Mouse (Mus musculus) heart, embryonic 11.5 days (tissue): ENCODE measurements around the gene Ccnt1. TPM values are rescaled to one million over a fixed set of nuclear protein-coding genes. Genes with fewer than 3 reads are reported as not detected.
"Not testable (repeated sequence)": the region's sequence is repeated elsewhere in the genome, so short reads cannot be mapped to it uniquely, and the experiment has no call there.

Experiments
- ATAC-seq: fragments of 200-750 bp; cut with Nextera tagmentation; replicated peaks from 2 replicates; pipeline ENCODE4 v1.8.0; 2017; ENCODE audit warnings: moderate library complexity; ENCODE audit not compliant: insufficient number of reproducible peaks, low FRiP score, low TSS enrichment
- H3K27ac ChIP-seq: fragments of 300-500 bp; sonication (generic); 2 replicates; pipeline ENCODE4 v1.5.1; 2014; ENCODE audit warnings: mild to moderate bottlenecking, low read depth, low read length
- H3K27me3 ChIP-seq: fragments of 300-500 bp; sonication (generic); 2 replicates; pipeline ENCODE4 v1.6.1; 2014; ENCODE audit warnings: mild to moderate bottlenecking, low read length, mixed read lengths; ENCODE audit not compliant: control insufficient read depth, insufficient read depth
- H3K36me3 ChIP-seq: fragments of 300-500 bp; sonication (generic); 2 replicates; pipeline ENCODE4 v1.6.1; 2014; ENCODE audit warnings: mild to moderate bottlenecking, low read length, moderate library complexity, mixed read lengths; ENCODE audit not compliant: control insufficient read depth, insufficient read depth
- H3K4me1 ChIP-seq: fragments of 300-500 bp; sonication (generic); 2 replicates; pipeline ENCODE4 v1.6.1; 2014; ENCODE audit warnings: low read length; ENCODE audit not compliant: control insufficient read depth, insufficient read depth
- H3K4me2 ChIP-seq: fragments of 300-500 bp; sonication (generic); 2 replicates; pipeline ENCODE4 v1.6.1; 2014; ENCODE audit warnings: mild to moderate bottlenecking, moderate library complexity
- H3K4me3 ChIP-seq: fragments of 300-500 bp; sonication (generic); 2 replicates; pipeline ENCODE4 v1.5.1; 2014; ENCODE audit warnings: low read depth, low read length
- H3K9ac ChIP-seq: fragments of 300-500 bp; sonication (generic); 2 replicates; pipeline ENCODE4 v1.6.1; 2014; ENCODE audit warnings: mild to moderate bottlenecking, low read depth, low read length, moderate library complexity
- H3K9me3 ChIP-seq: fragments of 300-500 bp; sonication (generic); replicated peaks from 2 replicates; pipeline ENCODE4 v1.6.1; 2016; ENCODE audit warnings: low read length; ENCODE audit not compliant: control insufficient read depth
- WGBS: fragments of 180-500 bp; shearing (Covaris S2); extraction: QIAGEN DNeasy Blood & Tissue Kit; methylation state at CpG from one replicate; pipeline ENCODE4 v1.1.7; 2014; ENCODE audit not compliant: insufficient replicate concordance; 5-methylcytosine and 5-hydroxymethylcytosine counted together
- polyA plus RNA-seq: library from polyadenylated mRNA; unstranded; fragments of >200 nt; fragmentation: Nextera tagmentation; extraction: Ambion mirVana; gene quantifications from 2 replicates; pipeline ENCODE4 v1.2.1, GENCODE M21; 2014

Ccnt1 gene
- polyA plus RNA-seq, 1 experiment from 2014 or later = 42.3 TPM

DNA sequence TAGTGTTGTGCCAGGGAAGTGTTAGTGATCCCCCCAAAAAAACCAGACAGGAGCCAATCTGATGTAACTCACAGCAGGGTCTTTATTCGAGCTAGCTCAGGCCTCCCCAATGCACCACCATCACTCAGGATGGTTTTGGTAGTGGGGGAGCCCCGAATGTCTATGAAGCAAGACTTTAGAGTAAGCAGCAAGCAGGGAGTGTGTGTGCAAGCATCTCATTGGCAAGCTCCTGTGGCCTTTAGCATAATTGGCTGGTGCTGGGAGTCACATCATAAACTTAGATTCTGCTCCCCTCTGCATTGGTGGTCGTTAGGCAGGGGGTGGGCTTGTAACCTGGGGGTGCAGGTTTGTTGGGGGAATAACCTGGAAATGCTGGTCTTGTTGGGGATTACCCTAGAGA, 57.0 kb downstream of the Ccnt1 start:
- H3K27me3 ChIP-seq, H3K9ac ChIP-seq, ATAC-seq, H3K27ac ChIP-seq, H3K36me3 ChIP-seq, H3K4me2 ChIP-seq, H3K4me3 ChIP-seq, H3K9me3 ChIP-seq: not testable (repeated sequence)
- H3K4me1 ChIP-seq = peaks cover 14% of the 10 kb centered on the region
- 64% methylated on average over 3 of the region's 3 CpGs for WGBS

DNA sequence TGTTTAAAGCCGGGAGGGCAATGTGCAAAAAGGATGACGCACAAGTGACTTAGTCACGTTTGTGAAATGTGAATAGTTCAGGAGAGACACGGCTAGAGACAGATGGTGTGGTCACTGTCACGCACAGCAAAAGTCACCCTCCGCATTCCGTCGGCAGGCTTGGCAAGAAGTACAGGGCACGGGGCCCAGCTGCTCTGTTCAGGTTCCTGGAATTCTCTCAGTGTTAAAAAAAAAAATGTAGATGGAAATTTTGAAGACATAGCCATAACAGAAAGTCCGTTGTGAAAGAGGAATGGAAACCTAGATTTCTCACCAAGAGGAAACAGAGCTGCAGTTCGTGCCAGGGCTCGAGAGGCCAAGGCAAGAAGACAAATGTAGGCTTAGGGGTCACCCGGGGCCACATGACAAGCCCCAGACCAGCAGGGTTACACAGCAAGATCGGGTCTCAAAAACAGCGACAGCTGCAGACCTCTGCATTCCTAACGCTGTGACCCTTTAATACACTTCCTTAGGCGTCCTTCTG, 57.9 kb downstream of the Ccnt1 start:
- 41% methylated on average over 17 of the region's 17 CpGs for WGBS
- no peak overlapping the region for H3K27ac ChIP-seq
- H3K36me3 ChIP-seq = peaks cover 2% of the 10 kb centered on the region; the same call in 1 of the 2 replicates
- ATAC-seq = no peak
- H3K9ac ChIP-seq = no peak overlapping the region
- H3K9me3 ChIP-seq = no peaks in the 10 kb centered on the region
- no peaks in the 10 kb centered on the region for H3K27me3 ChIP-seq
- H3K4me3 ChIP-seq = no peak overlapping the region
- H3K4me1 ChIP-seq = peaks cover 14% of the 10 kb centered on the region
- H3K4me2 ChIP-seq = 0 out of 2 replicates have a peak overlapping the region, but pooled peaks have one; percentile 4

DNA sequence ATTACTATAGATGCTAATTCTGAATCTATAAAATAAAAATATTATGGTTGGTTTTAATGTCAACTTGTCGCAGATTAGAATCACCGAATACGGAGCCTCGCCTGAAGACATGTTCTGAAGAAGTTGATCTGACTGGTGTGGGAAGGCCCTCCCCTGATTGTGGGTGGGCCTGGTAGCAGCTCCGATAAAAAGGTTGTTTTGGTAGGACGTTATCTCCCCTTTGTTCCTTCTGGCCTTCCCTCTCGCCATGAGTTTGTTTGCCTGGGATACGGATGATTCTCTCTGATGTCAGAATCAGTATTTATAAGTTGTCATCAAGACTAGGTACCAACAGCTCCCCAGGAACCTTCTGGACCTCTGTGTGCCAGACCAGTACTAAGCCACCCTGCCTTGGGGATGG, 58.5 kb downstream of the Ccnt1 start:
- Histone ChIP-seq H3K27ac (no peak overlapping the region), H3K4me1 (peaks cover 14% of the 10 kb centered on the region), H3K4me3 (no peak overlapping the region), H3K27me3 (no peaks in the 10 kb centered on the region), H3K36me3 (no peaks in the 10 kb centered on the region), H3K9ac (no peak overlapping the region), H3K4me2 (no peak overlapping the region), H3K9me3 (no peaks in the 10 kb centered on the region)
- no peak for ATAC-seq
- 26% methylated on average over 8 of the region's 8 CpGs for WGBS

DNA sequence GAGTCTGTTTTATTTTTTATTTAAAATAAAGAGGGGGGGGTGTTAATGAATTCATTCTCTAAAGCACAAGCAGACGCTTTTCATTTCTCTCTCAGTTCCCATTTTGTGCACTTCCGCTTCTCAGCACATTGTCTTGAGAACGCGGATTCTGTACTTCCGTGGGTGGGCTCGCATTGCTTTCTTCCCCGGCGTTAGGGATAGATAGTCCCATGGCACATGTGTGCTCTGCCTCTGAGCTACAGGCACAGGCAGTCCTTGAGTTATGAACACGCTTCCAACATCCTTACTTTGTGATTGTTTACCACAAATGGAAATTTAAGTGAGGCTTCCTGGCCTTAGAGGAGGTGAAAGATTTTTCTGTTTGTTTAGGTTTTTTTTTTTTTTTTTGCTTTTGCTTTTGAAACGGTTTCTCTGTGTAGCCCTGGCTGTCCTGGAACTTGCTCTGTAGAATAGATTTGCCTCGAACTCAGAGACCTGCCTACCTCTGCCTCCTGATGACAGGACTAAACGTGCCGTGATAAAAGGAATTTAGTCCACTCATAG, 59.3 kb downstream of the Ccnt1 start:
- Histone ChIP-seq H3K36me3 (no peaks in the 10 kb centered on the region), H3K4me2 (peak overlapping the region; percentile 2; the same call in 1 of the 2 replicates), H3K4me3 (no peak overlapping the region), H3K27ac (no peak overlapping the region), H3K9ac (no peak overlapping the region), H3K4me1 (peaks cover 14% of the 10 kb centered on the region), H3K27me3 (no peaks in the 10 kb centered on the region), H3K9me3 (no peaks in the 10 kb centered on the region)
- no peak for ATAC-seq
- 69% methylated on average over 13 of the region's 13 CpGs for WGBS

DNA sequence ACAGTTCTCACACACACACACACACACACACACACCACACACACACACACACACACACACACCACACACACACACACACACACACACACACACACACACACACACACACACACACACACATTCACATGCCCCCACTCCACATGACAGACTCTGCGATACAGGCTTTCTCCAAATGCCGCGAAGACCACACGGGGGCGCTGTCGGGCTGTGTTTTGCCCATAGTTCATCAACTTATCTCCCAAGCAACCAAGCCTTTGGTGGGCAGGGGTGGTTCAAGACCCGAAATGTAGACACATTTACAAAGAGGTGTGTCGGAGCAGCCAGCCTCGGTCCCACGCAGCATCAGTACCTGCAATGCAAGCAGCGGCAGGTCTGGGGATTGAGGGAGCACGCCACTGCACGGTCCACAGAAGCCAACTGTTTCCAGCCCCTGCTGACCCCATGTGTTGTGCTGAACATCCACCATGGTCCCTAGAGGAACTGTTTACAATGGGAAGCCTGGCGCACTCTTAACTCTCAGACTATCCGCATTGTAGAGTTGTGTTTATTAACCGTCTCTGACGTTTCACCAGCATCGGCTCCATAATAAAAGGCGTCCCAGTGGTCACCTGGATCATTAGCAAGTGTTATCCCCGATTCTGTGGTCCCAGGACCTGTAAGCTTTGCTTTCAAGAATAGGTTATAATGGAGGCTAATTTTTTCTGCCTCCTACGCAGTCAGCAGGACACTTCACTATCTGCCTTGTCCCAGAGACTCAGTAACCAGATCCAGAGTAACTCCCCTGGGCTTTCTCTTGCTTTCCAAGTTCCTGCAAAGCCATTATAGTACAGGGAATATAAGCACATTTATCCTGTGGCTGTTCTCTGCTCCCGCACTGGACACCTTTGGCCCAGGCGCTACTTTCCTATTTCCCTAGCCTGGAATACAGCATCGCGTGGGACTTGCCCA, 60.0 kb downstream of the Ccnt1 start:
- H3K36me3 ChIP-seq = no peaks in the 10 kb centered on the region
- WGBS = 28% methylated on average over 25 of the region's 25 CpGs
- no peak overlapping the region for H3K9ac ChIP-seq
- peak overlapping the region; percentile 54 for H3K4me2 ChIP-seq
- H3K9me3 ChIP-seq = no peaks in the 10 kb centered on the region
- ATAC-seq = no peak
- H3K27ac ChIP-seq = no peak overlapping the region
- H3K27me3 ChIP-seq = no peaks in the 10 kb centered on the region
- H3K4me1 ChIP-seq = peaks cover 14% of the 10 kb centered on the region
- H3K4me3 ChIP-seq = no peak overlapping the region

DNA sequence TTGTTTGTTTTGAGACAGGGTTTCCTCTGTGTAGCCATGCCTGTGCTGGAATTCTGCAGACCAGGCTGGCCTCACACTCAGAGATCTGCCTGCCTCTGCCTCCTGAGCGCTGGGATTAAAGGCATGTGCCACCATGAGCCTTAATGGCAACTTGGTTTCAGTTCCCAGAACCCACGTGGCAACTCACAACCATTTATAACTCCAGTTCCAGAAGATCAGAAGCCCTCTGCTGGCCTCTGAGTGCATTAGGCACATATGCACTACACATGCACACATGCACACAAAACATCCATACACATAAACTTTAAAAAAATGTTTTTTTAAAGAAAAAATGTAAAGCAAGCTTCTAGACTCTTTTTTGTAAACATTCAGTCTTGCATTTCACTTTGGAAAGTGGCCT, 61.3 kb downstream of the Ccnt1 start:
- Histone ChIP-seq H3K4me1 (peaks cover 14% of the 10 kb centered on the region), H3K27ac (no peak overlapping the region), H3K36me3 (no peaks in the 10 kb centered on the region), H3K27me3 (no peaks in the 10 kb centered on the region), H3K4me2 (no peak overlapping the region), H3K9me3 (no peaks in the 10 kb centered on the region), H3K4me3 (no peak overlapping the region), H3K9ac (no peak overlapping the region)
- ATAC-seq = no peak
- WGBS = 47% methylated on average over 2 of the region's 2 CpGs

DNA sequence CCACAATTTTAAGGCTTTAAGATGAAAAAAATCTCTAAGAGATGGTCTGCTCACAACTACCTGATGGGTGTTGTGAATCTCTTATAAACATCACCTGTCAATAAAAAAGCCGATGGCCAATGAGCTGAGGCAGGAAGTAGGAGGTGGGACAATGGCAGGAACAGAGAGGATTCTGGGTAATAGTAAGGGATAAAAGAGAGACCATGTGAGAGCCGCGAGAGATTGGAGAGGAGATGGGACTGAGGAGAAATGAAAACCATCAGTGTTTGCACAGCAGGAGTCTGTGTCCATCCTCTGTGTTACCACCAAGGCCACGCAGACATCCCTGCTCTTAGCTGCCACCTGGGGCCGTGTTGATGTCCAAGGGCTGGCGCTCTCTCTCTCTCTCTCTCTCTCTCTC, 63.4 kb downstream of the Ccnt1 start:
- Histone ChIP-seq H3K27me3 (no peaks in the 10 kb centered on the region), H3K36me3 (no peaks in the 10 kb centered on the region), H3K9ac (no peak overlapping the region), H3K4me3 (no peak overlapping the region), H3K27ac (no peak overlapping the region), H3K9me3 (no peaks in the 10 kb centered on the region), H3K4me1 (peaks cover 6% of the 10 kb centered on the region), H3K4me2 (no peak overlapping the region)
- WGBS = 84% methylated on average over 6 of the region's 6 CpGs
- ATAC-seq = no peak

DNA sequence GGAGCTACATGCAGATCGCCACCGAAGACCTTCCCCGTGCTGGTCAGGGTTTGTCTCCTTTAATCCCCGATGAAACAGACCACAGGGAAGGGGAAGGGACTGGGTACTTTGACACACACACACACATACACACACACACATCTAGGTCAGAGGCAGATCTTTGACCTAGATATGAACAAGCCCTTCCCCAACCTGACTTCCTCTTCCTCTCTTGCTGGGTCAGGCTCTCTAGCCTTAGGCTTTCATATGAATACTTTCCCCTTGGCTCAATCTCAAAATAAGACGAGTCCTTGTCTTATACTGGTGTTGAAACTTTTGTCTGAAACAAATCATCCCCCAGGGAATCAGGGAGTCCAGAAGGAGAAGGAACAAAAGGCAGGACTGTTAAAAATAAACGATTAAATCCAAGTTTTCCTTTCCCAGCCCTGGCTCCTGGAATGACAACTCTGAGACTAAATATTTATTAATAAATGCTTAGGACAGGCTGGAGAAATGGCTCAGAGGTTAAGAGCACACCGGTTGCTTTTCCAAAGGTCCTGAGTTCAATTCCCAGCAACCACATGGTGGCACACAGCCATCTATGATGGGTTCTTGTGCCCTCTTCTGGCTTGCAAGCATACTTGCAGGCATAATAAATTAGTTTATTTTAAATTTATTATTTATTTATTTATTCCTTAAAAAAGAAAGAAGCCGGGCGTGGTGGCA, 64.3 kb downstream of the Ccnt1 start:
- 68% methylated on average over 9 of the region's 9 CpGs for WGBS
- ATAC-seq = no peak
- Histone ChIP-seq H3K9me3 (no peaks in the 10 kb centered on the region), H3K27ac (no peak overlapping the region), H3K4me2 (no peak overlapping the region), H3K9ac (no peak overlapping the region), H3K4me3 (no peak overlapping the region), H3K4me1 (peaks cover 4% of the 10 kb centered on the region; the same call in 1 of the 2 replicates), H3K36me3 (no peaks in the 10 kb centered on the region), H3K27me3 (no peaks in the 10 kb centered on the region)
